Mouse (Mus musculus): ENCODE data around the gene Ube2cbp. TPM values are rescaled to one million over a fixed set of nuclear protein-coding genes. Genes with fewer than 3 reads are reported as not detected.

Ube2cbp gene
- polyA plus RNA-seq, 1 experiment from 2014 or later: 7.6 TPM

DNA sequence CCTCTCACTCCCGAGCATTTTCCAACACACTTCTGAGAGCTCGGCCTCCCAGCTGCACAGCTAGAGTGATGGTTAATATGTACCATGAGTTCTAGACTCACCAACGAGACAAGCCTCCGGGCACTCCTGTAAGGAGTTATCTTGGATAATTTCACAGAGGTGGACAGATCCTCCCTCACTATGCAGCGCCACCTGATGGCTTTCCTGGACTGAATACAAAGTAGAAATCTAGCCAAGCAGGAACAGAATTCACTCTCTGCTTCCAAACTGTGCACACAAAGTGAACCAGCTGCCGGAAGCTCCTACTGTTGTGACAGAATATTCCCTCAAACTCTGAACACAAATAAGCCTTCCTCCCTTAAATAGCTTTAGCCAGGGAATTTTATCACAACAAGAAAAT lies 69.0 kb downstream of the Ube2cbp start:
- DNase-seq (ENCODE audit: low spot score) (no peak), ATAC-seq (no peak)
- H3K9me3 ChIP-seq (replicated peaks; ENCODE audit: control insufficient read depth, low read length): no peaks in the 10 kb centered on the region
- no peak overlapping the region for H3K4me2 ChIP-seq (ENCODE audit: low read length)
- no peak overlapping the region for H3K27ac ChIP-seq (ENCODE audit: low read depth, low read length)
- no peak overlapping the region for H3K9ac ChIP-seq (ENCODE audit: low read length)
- WGBS: 79% methylated on average over 6 of the region's 6 CpGs
- H3K4me3 ChIP-seq (ENCODE audit: low read depth, low read length): no peak overlapping the region
- H3K4me1 ChIP-seq (ENCODE audit: control insufficient read depth, insufficient read depth, low read length): no peaks in the 10 kb centered on the region
- H3K36me3 ChIP-seq (ENCODE audit: control insufficient read depth, insufficient read depth, low read length): no peaks in the 10 kb centered on the region
- no peaks in the 10 kb centered on the region for H3K27me3 ChIP-seq (replicated peaks; ENCODE audit: control insufficient read depth, insufficient read depth, low read length)

GRCm38 (mm10) chr9:86395012-86395411 lies 69.7 kb downstream of the Ube2cbp start:
- no peak overlapping the region for H3K4me3 ChIP-seq (ENCODE audit: low read depth, low read length)
- H3K27ac ChIP-seq (ENCODE audit: low read depth, low read length): no peak overlapping the region
- no peaks in the 10 kb centered on the region for H3K36me3 ChIP-seq (ENCODE audit: control insufficient read depth, insufficient read depth, low read length)
- DNase-seq (ENCODE audit: low spot score) (no peak), ATAC-seq (no peak)
- no peak overlapping the region for H3K9ac ChIP-seq (ENCODE audit: low read length)
- no peaks in the 10 kb centered on the region for H3K27me3 ChIP-seq (replicated peaks; ENCODE audit: control insufficient read depth, insufficient read depth, low read length)
- H3K4me2 ChIP-seq (ENCODE audit: low read length): no peak overlapping the region
- WGBS: 96% methylated on average over 1 of the region's 1 CpGs
- no peaks in the 10 kb centered on the region for H3K9me3 ChIP-seq (replicated peaks; ENCODE audit: control insufficient read depth, low read length)
- H3K4me1 ChIP-seq (ENCODE audit: control insufficient read depth, insufficient read depth, low read length): no peaks in the 10 kb centered on the region

GRCm38 (mm10) chr9:86393586-86394272 lies 71.0 kb downstream of the Ube2cbp start:
- no peak for ATAC-seq
- 63% methylated on average over 8 of the region's 8 CpGs for WGBS

DNA sequence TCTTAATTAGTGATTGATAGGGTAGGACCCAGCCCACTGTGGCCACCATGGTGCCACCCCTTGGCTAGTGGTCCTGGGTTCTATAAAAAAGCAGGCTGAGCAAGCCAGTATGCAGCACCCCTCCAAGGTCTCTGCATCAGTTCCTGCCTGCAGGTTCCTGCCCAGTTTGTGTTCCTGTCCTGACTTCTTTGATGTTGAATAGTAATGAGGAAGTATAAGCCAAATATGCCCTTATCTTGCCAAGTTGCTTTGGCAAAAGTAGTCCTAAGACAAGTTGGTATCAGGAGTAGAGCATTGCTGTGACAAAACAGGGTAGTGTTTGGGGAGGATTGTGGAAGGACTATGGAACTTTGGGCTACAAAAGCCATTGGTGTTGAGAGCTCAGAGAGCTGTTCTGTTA lies 73.3 kb downstream of the Ube2cbp start:
- H3K36me3 ChIP-seq (ENCODE audit: control insufficient read depth, insufficient read depth, low read length): no peaks in the 10 kb centered on the region
- no peaks in the 10 kb centered on the region for H3K4me1 ChIP-seq (ENCODE audit: control insufficient read depth, insufficient read depth, low read length)
- H3K4me2 ChIP-seq (ENCODE audit: low read length): no peak overlapping the region
- ATAC-seq (no peak), DNase-seq (ENCODE audit: low spot score) (no peak)
- no peaks in the 10 kb centered on the region for H3K27me3 ChIP-seq (replicated peaks; ENCODE audit: control insufficient read depth, insufficient read depth, low read length)
- no peak overlapping the region for H3K9ac ChIP-seq (ENCODE audit: low read length)
- H3K9me3 ChIP-seq (replicated peaks; ENCODE audit: control insufficient read depth, low read length): no peaks in the 10 kb centered on the region
- H3K4me3 ChIP-seq (ENCODE audit: low read depth, low read length): no peak overlapping the region
- no peak overlapping the region for H3K27ac ChIP-seq (ENCODE audit: low read depth, low read length)

More at GRCm38 (mm10) chr9:86393586-86394272, 71.0 kb downstream of the Ube2cbp start:
- Histone ChIP-seq H3K9ac (ENCODE audit: low read length) (no peak overlapping the region), H3K36me3 (ENCODE audit: control insufficient read depth, insufficient read depth, low read length) (no peaks in the 10 kb centered on the region), H3K4me2 (ENCODE audit: low read length) (no peak overlapping the region), H3K4me3 (ENCODE audit: low read depth, low read length) (no peak overlapping the region), H3K27me3 (replicated peaks; ENCODE audit: control insufficient read depth, insufficient read depth, low read length) (no peaks in the 10 kb centered on the region), H3K4me1 (ENCODE audit: control insufficient read depth, insufficient read depth, low read length) (no peaks in the 10 kb centered on the region), H3K9me3 (replicated peaks; ENCODE audit: control insufficient read depth, low read length) (no peaks in the 10 kb centered on the region), H3K27ac (ENCODE audit: low read depth, low read length) (no peak overlapping the region)
- no peak for DNase-seq (ENCODE audit: low spot score)

- H3K36me3 ChIP-seq (ENCODE audit: control insufficient read depth, insufficient read depth, low read length): no peaks in the 10 kb centered on the region
- no peak overlapping the region for H3K4me3 ChIP-seq (ENCODE audit: low read depth, low read length)
Observed at GRCm38 (mm10) chr9:86390713-86391112, 74.0 kb downstream of the Ube2cbp start.

GRCm38 (mm10) chr9:86388538-86388937 lies 76.2 kb downstream of the Ube2cbp start:
- 22% methylated on average over 4 of the region's 4 CpGs for WGBS
- H3K9me3 ChIP-seq (replicated peaks; ENCODE audit: control insufficient read depth, low read length): no peaks in the 10 kb centered on the region
- H3K4me1 ChIP-seq (ENCODE audit: control insufficient read depth, insufficient read depth, low read length): no peaks in the 10 kb centered on the region
- no peak for ATAC-seq
- H3K27me3 ChIP-seq (replicated peaks; ENCODE audit: control insufficient read depth, insufficient read depth, low read length): no peaks in the 10 kb centered on the region
- no peaks in the 10 kb centered on the region for H3K36me3 ChIP-seq (ENCODE audit: control insufficient read depth, insufficient read depth, low read length)
- H3K4me3 ChIP-seq (ENCODE audit: low read depth, low read length): no peak overlapping the region
- H3K4me2 ChIP-seq (ENCODE audit: low read length): no peak overlapping the region
- no peak overlapping the region for H3K27ac ChIP-seq (ENCODE audit: low read depth, low read length)
- DNase-seq (ENCODE audit: low spot score): no peak
- no peak overlapping the region for H3K9ac ChIP-seq (ENCODE audit: low read length)

More at GRCm38 (mm10) chr9:86390713-86391112, 74.0 kb downstream of the Ube2cbp start:
- no peaks in the 10 kb centered on the region for H3K9me3 ChIP-seq (replicated peaks; ENCODE audit: control insufficient read depth, low read length)
- no peak overlapping the region for H3K9ac ChIP-seq (ENCODE audit: low read length)
- no peak for ATAC-seq
- no peaks in the 10 kb centered on the region for H3K27me3 ChIP-seq (replicated peaks; ENCODE audit: control insufficient read depth, insufficient read depth, low read length)
- DNase-seq (ENCODE audit: low spot score): no peak
- WGBS: 64% methylated on average over 2 of the region's 2 CpGs
- no peak overlapping the region for H3K27ac ChIP-seq (ENCODE audit: low read depth, low read length)
- no peak overlapping the region for H3K4me2 ChIP-seq (ENCODE audit: low read length)
- H3K4me1 ChIP-seq (ENCODE audit: control insufficient read depth, insufficient read depth, low read length): no peaks in the 10 kb centered on the region

DNA sequence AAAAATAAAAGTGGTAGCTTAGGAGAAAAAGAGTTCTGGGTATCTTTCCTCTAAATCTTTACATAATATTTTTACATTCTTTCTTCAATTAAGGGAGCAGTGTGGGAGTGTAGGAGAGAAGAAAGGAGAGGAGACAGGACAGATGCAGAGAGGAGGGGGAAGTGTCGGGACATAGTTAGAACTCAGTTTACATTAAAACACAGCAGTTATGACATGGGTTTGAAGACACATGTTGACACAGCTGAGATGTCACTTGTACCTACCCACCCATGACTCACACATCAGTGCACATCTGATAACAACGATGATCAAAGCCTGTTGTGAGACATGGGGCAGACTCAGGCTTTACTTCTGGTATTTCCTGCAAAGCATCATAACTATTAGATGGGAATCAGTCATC lies 87.8 kb downstream of the Ube2cbp start:
- no peak overlapping the region for H3K4me2 ChIP-seq (ENCODE audit: low read length)
- 88% methylated on average over 2 of the region's 2 CpGs for WGBS
- no peaks in the 10 kb centered on the region for H3K27me3 ChIP-seq (replicated peaks; ENCODE audit: control insufficient read depth, insufficient read depth, low read length)
- no peak overlapping the region for H3K9ac ChIP-seq (ENCODE audit: low read length)
- no peaks in the 10 kb centered on the region for H3K9me3 ChIP-seq (replicated peaks; ENCODE audit: control insufficient read depth, low read length)
- no peaks in the 10 kb centered on the region for H3K4me1 ChIP-seq (ENCODE audit: control insufficient read depth, insufficient read depth, low read length)
- no peaks in the 10 kb centered on the region for H3K36me3 ChIP-seq (ENCODE audit: control insufficient read depth, insufficient read depth, low read length)
- DNase-seq (ENCODE audit: low spot score): no peak
- H3K4me3 ChIP-seq (ENCODE audit: low read depth, low read length): no peak overlapping the region
- H3K27ac ChIP-seq (ENCODE audit: low read depth, low read length): no peak overlapping the region
- no peak for ATAC-seq

DNA sequence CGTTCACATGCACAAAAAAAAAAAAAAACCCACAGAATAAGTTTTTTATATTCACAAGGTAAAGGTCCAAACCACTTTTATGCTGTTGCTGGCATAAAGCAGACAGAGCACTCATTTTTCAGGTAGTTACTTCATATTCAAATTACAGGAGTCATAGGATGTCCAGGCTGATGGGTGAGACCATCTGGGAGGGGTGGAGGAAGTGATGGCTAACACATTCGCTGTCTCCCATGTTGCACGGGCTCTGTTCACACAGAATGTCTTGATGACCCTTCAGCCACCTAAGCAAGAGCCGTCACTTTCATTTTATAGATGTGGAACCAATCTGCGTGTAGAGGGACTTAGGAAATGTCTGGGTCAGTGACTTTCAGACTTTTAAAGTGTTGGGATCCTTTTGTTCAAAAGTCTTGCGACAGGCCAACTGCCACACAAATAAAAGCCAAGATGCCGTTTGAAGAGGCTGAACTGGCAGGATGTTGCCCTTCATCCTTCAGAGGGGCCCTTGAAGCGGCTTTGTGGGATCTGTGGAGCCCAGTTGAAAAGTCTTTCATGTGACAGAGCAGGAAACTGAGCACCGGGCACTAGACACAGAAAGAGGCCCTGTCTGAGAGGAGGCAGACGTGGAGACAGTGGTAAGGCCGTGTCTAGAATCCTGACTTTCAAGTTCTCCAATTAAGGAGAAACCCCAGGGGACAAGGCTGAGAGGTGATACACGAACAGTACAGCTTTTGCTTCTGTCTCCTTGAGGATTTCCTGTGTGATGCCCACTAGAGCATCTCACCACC lies 91.8 kb downstream of the Ube2cbp start:
- H3K4me3 ChIP-seq (ENCODE audit: low read depth, low read length): no peak overlapping the region
- ATAC-seq (no peak), DNase-seq (ENCODE audit: low spot score) (no peak)
- WGBS: 71% methylated on average over 12 of the region's 12 CpGs
- no peaks in the 10 kb centered on the region for H3K27me3 ChIP-seq (replicated peaks; ENCODE audit: control insufficient read depth, insufficient read depth, low read length)
- H3K4me1 ChIP-seq (ENCODE audit: control insufficient read depth, insufficient read depth, low read length): no peaks in the 10 kb centered on the region
- H3K4me2 ChIP-seq (ENCODE audit: low read length): no peak overlapping the region
- H3K9ac ChIP-seq (ENCODE audit: low read length): no peak overlapping the region
- H3K27ac ChIP-seq (ENCODE audit: low read depth, low read length): no peak overlapping the region
- no peaks in the 10 kb centered on the region for H3K36me3 ChIP-seq (ENCODE audit: control insufficient read depth, insufficient read depth, low read length)
- no peaks in the 10 kb centered on the region for H3K9me3 ChIP-seq (replicated peaks; ENCODE audit: control insufficient read depth, low read length)

DNA sequence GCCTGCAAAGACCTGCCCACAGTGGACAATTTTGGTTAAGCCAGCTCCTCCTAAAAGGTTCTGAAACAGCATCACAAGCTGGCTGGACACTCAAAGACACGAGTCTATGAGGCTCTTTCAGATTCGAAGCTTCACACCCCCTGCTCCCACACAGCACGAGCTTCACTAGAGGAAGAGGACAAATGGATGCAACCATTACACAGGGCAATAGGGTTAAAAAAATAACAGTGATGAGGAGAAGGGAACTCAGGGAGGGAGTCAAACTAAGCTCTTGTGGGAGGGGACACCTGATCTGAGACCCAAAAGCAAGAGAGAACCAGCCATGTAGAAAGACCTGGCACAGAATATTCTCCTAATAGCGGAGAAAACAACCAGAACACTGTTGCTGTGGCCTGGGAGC lies 95.5 kb downstream of the Ube2cbp start:
- Histone ChIP-seq H3K4me1 (ENCODE audit: control insufficient read depth, insufficient read depth, low read length) (no peaks in the 10 kb centered on the region), H3K27ac (ENCODE audit: low read depth, low read length) (no peak overlapping the region), H3K36me3 (ENCODE audit: control insufficient read depth, insufficient read depth, low read length) (no peaks in the 10 kb centered on the region), H3K4me2 (ENCODE audit: low read length) (no peak overlapping the region), H3K4me3 (ENCODE audit: low read depth, low read length) (no peak overlapping the region), H3K27me3 (replicated peaks; ENCODE audit: control insufficient read depth, insufficient read depth, low read length) (no peaks in the 10 kb centered on the region), H3K9ac (ENCODE audit: low read length) (no peak overlapping the region), H3K9me3 (replicated peaks; ENCODE audit: control insufficient read depth, low read length) (no peaks in the 10 kb centered on the region)
- ATAC-seq (no peak), DNase-seq (ENCODE audit: low spot score) (no peak)
- WGBS: 82% methylated on average over 4 of the region's 4 CpGs
